Mouse (Mus musculus) kidney, adult 2 months (tissue): ENCODE results near the gene Tomm40. TPM values are rescaled to one million over a fixed set of nuclear protein-coding genes. Genes with fewer than 3 reads are reported as not detected.

Experiments
- DNase-seq: peaks from one replicate; pipeline ENCODE4 v3.0.0; 2021
- H3K27ac ChIP-seq: fragments of 200-500 bp; 2 replicates; pipeline ENCODE4 v1.5.1; 2012; ENCODE audit warnings: low read depth, low read length, control low read depth, inconsistent platforms; ENCODE audit not compliant: insufficient read depth
- H3K27me3 ChIP-seq: fragments of 200-500 bp; replicated peaks from 2 replicates; pipeline ENCODE4 v1.6.1; 2012; ENCODE audit warnings: mild to moderate bottlenecking, moderate library complexity, low read length, inconsistent platforms; ENCODE audit not compliant: control insufficient read depth, insufficient read depth
- H3K36me3 ChIP-seq: fragments of 200-500 bp; 2 replicates; pipeline ENCODE4 v1.6.1; 2012; ENCODE audit warnings: mild to moderate bottlenecking, moderate library complexity, low read length, inconsistent platforms; ENCODE audit not compliant: control insufficient read depth, insufficient read depth
- H3K4me1 ChIP-seq: fragments of 200-500 bp; 2 replicates; pipeline ENCODE4 v1.6.1; 2011; ENCODE audit warnings: low read length; ENCODE audit not compliant: control insufficient read depth, insufficient read depth
- H3K4me3 ChIP-seq: fragments of 200-500 bp; 2 replicates; pipeline ENCODE4 v1.5.1; 2011; ENCODE audit warnings: mild to moderate bottlenecking, low read depth, low read length, control low read depth; ENCODE audit not compliant: insufficient read depth
- CTCF ChIP-seq: fragments of 200-500 bp; conservative IDR thresholded peaks from 2 replicates; pipeline ENCODE4 v1.5.1; 2011; ENCODE audit warnings: low read depth, mild to moderate bottlenecking, control low read depth, low read length, moderate library complexity, mixed read lengths; ENCODE audit not compliant: insufficient read depth, insufficient read length
- POLR2A ChIP-seq: fragments of 200-500 bp; IDR thresholded peaks from one replicate; pipeline ENCODE4 v1.6.1; 2011; ENCODE audit warnings: low read depth, low read length, control low read depth
- WGBS: fragments of 180-500 bp; shearing (Covaris S2); methylation state at CpG from one replicate; pipeline ENCODE4 v1.1.7; 2018; 5-methylcytosine and 5-hydroxymethylcytosine counted together
- polyA plus RNA-seq: library from polyadenylated mRNA; depleted of rRNA; stranded (reverse); fragments of >200 nt; gene quantifications from 2 replicates; pipeline ENCODE4 v1.2.3, GENCODE M21; 2012

The Tomm40 gene
- polyA plus RNA-seq, 1 experiment: 83.9 TPM

GRCm38 (mm10) chr7:19676662-19677061 lies 38.6 kb downstream of the Tomm40 start:
- no peak for DNase-seq
- TF ChIP-seq CTCF: no peak
- no peak for TF ChIP-seq POLR2A
- Histone ChIP-seq H3K27ac (no peak overlapping the region), H3K27me3 (no peaks in the 10 kb centered on the region), H3K4me3 (no peak overlapping the region), H3K36me3 (no peaks in the 10 kb centered on the region), H3K4me1 (no peaks in the 10 kb centered on the region)
- WGBS: 88% methylated on average over 1 of the region's 1 CpGs

GRCm38 (mm10) chr7:19675824-19676223 lies 39.4 kb downstream of the Tomm40 start:
- no peak for TF ChIP-seq CTCF
- no peak for TF ChIP-seq POLR2A
- Histone ChIP-seq H3K27me3 (no peaks in the 10 kb centered on the region), H3K36me3 (no peaks in the 10 kb centered on the region), H3K27ac (no peak overlapping the region), H3K4me1 (no peaks in the 10 kb centered on the region), H3K4me3 (no peak overlapping the region)
- no peak for DNase-seq
- WGBS: 87% methylated on average over 10 of the region's 10 CpGs

- no peak for DNase-seq
- TF ChIP-seq POLR2A (no peak), CTCF (no peak)
- WGBS: 57% methylated on average over 14 of the region's 14 CpGs
- no peak overlapping the region for H3K4me3 ChIP-seq
- H3K27ac ChIP-seq: no peak overlapping the region
- no peaks in the 10 kb centered on the region for H3K27me3 ChIP-seq
- H3K4me1 ChIP-seq: peaks cover 5% of the 10 kb centered on the region
- no peaks in the 10 kb centered on the region for H3K36me3 ChIP-seq
These were observed 42.0 kb downstream of the Tomm40 start for GRCm38 (mm10) chr7:19673083-19673699.

- 77% methylated on average over 10 of the region's 10 CpGs for WGBS
- H3K4me1 ChIP-seq: peaks cover 5% of the 10 kb centered on the region
- TF ChIP-seq CTCF (no peak), POLR2A (no peak)
- H3K27me3 ChIP-seq: no peaks in the 10 kb centered on the region
- H3K27ac ChIP-seq: no peak overlapping the region
- H3K4me3 ChIP-seq: no peak overlapping the region
- H3K36me3 ChIP-seq: no peaks in the 10 kb centered on the region
- no peak for DNase-seq
These were observed 43.7 kb downstream of the Tomm40 start for GRCm38 (mm10) chr7:19671511-19671910.

GRCm38 (mm10) chr7:19668947-19669721 lies 46.1 kb downstream of the Tomm40 start:
- H3K4me3 ChIP-seq: no peak overlapping the region
- peak; percentile 98 for TF ChIP-seq CTCF
- no peak for TF ChIP-seq POLR2A
- H3K27ac ChIP-seq: peak overlapping the region; percentile 24; the same call in 1 of the 2 replicates
- H3K4me1 ChIP-seq: peaks cover 5% of the 10 kb centered on the region
- no peaks in the 10 kb centered on the region for H3K36me3 ChIP-seq
- H3K27me3 ChIP-seq: no peaks in the 10 kb centered on the region
- WGBS: 3% methylated on average over 10 of the region's 10 CpGs
- peak; percentile 96 for DNase-seq

GRCm38 (mm10) chr7:19667434-19667833 lies 47.8 kb downstream of the Tomm40 start:
- no peak for DNase-seq
- Histone ChIP-seq H3K36me3 (no peaks in the 10 kb centered on the region), H3K4me1 (peaks cover 18% of the 10 kb centered on the region), H3K27ac (no peak overlapping the region), H3K27me3 (no peaks in the 10 kb centered on the region), H3K4me3 (no peak overlapping the region)
- WGBS: 78% methylated on average over 2 of the region's 2 CpGs
- TF ChIP-seq POLR2A (no peak), CTCF (no peak)

GRCm38 (mm10) chr7:19666750-19667149 lies 48.5 kb downstream of the Tomm40 start:
- Histone ChIP-seq H3K36me3 (no peaks in the 10 kb centered on the region), H3K4me1 (peaks cover 19% of the 10 kb centered on the region), H3K27ac (no peak overlapping the region), H3K4me3 (no peak overlapping the region), H3K27me3 (no peaks in the 10 kb centered on the region)
- TF ChIP-seq POLR2A: no peak
- TF ChIP-seq CTCF: peak; percentile 45
- 79% methylated on average over 3 of the region's 3 CpGs for WGBS
- no peak for DNase-seq
